Mouse (Mus musculus) C2C12 (cell line): Measurements from ENCODE around the gene Vti1a. TPM values are rescaled to one million over a fixed set of nuclear protein-coding genes. Genes with fewer than 3 reads are reported as not detected.

ENCODE experiments used
- H3K27me3 ChIP-seq: one replicate; pipeline ENCODE4 v1.6.1; 2011; ENCODE audit not compliant: control insufficient read depth, insufficient read depth, insufficient read length
- H3K36me3 ChIP-seq: one replicate; pipeline ENCODE4 v1.6.1; 2011; ENCODE audit not compliant: control insufficient read depth, insufficient read depth
- H3K4me3 ChIP-seq: one replicate; pipeline ENCODE4 v1.5.1; 2011; ENCODE audit warnings: mild to moderate bottlenecking, control low read depth; ENCODE audit not compliant: poor library complexity, insufficient read depth, severe bottlenecking
- H3K79me2 ChIP-seq: one replicate; pipeline ENCODE4 v1.6.1; 2011; ENCODE audit not compliant: control insufficient read depth, insufficient read depth
- H3K79me3 ChIP-seq: one replicate; pipeline ENCODE4 v1.6.1; 2011; ENCODE audit warnings: low read depth, control low read depth
- H3ac ChIP-seq: one replicate; pipeline ENCODE3; 2011; ENCODE audit warnings: low read depth; ENCODE audit not compliant: control insufficient read depth, insufficient read length
- CEBPB ChIP-seq: IDR thresholded peaks from one replicate; pipeline ENCODE4 v1.6.1; 2011; ENCODE audit warnings: low read depth, mild to moderate bottlenecking, control low read depth, moderate library complexity
- CTCF ChIP-seq: IDR thresholded peaks from one replicate; pipeline ENCODE4 v1.5.1; 2011; ENCODE audit not compliant: control insufficient read depth, insufficient read depth, insufficient read length
- FOSL1 ChIP-seq: IDR thresholded peaks from one replicate; pipeline ENCODE4 v1.8.0; 2011; ENCODE audit warnings: mild to moderate bottlenecking, low read length; ENCODE audit not compliant: poor library complexity, insufficient read depth, severe bottlenecking
- MAX ChIP-seq: IDR thresholded peaks from one replicate; pipeline ENCODE4 v1.6.1; 2011; ENCODE audit warnings: mild to moderate bottlenecking, control low read depth
- MYOD1 ChIP-seq: IDR thresholded peaks from one replicate; pipeline ENCODE4 v1.6.1; 2011; ENCODE audit warnings: low read depth; ENCODE audit not compliant: control insufficient read depth, insufficient read length
- MYOG ChIP-seq: IDR thresholded peaks from one replicate; pipeline ENCODE4 v1.6.1; 2011; ENCODE audit not compliant: control insufficient read depth, insufficient read length; ENCODE audit errors: extremely low read depth
- USF1 ChIP-seq: IDR thresholded peaks from one replicate; pipeline ENCODE4 v1.6.1; 2011; ENCODE audit warnings: low read depth, mild to moderate bottlenecking, control low read depth, moderate library complexity
- polyA plus RNA-seq: library from polyadenylated mRNA; unstranded; fragments of >200 nt; fragmentation: generic; extraction: Trizol; gene quantifications from one replicate; pipeline ENCODE4 v1.2.1, GENCODE M21; 2012; ENCODE audit warnings: missing spikeins

The Vti1a gene
- polyA plus RNA-seq, 1 experiment = 10.4 TPM

- Histone ChIP-seq H3K79me2 (no peaks in the 10 kb centered on the region), H3ac (no peak overlapping the region), H3K4me3 (no peak overlapping the region), H3K27me3 (no peaks in the 10 kb centered on the region), H3K36me3 (no peaks in the 10 kb centered on the region), H3K79me3 (no peaks in the 10 kb centered on the region)
- TF ChIP-seq MYOD1 = no peak
- no peak for TF ChIP-seq CTCF
- no peak for TF ChIP-seq MAX
- TF ChIP-seq FOSL1 = no peak
- TF ChIP-seq CEBPB = no peak
- TF ChIP-seq MYOG = no peak
- TF ChIP-seq USF1 = no peak
These were observed 167.4 kb downstream of the Vti1a start for GRCm38 (mm10) chr19:55483526-55483925.

GRCm38 (mm10) chr19:55484559-55484958, 168.5 kb downstream of the Vti1a start:
- no peaks in the 10 kb centered on the region for H3K36me3 ChIP-seq
- no peak overlapping the region for H3K4me3 ChIP-seq
- H3K79me3 ChIP-seq = no peaks in the 10 kb centered on the region
- no peaks in the 10 kb centered on the region for H3K79me2 ChIP-seq
- TF ChIP-seq MYOG (no peak), FOSL1 (no peak), CEBPB (no peak), MAX (no peak), MYOD1 (no peak), USF1 (no peak), CTCF (no peak)
- no peak overlapping the region for H3ac ChIP-seq
- H3K27me3 ChIP-seq = no peaks in the 10 kb centered on the region

GRCm38 (mm10) chr19:55486473-55486872, 170.4 kb downstream of the Vti1a start:
- Histone ChIP-seq H3ac (no peak overlapping the region), H3K79me3 (no peaks in the 10 kb centered on the region), H3K79me2 (no peaks in the 10 kb centered on the region), H3K4me3 (no peak overlapping the region), H3K36me3 (no peaks in the 10 kb centered on the region), H3K27me3 (no peaks in the 10 kb centered on the region)
- TF ChIP-seq USF1 = no peak
- no peak for TF ChIP-seq MYOG
- TF ChIP-seq CEBPB = no peak
- no peak for TF ChIP-seq CTCF
- no peak for TF ChIP-seq MYOD1
- no peak for TF ChIP-seq MAX
- TF ChIP-seq FOSL1 = no peak

- Histone ChIP-seq H3K79me3 (no peaks in the 10 kb centered on the region), H3K27me3 (no peaks in the 10 kb centered on the region), H3K36me3 (no peaks in the 10 kb centered on the region), H3ac (no peak overlapping the region), H3K4me3 (no peak overlapping the region), H3K79me2 (no peaks in the 10 kb centered on the region)
- no peak for TF ChIP-seq MYOD1
- no peak for TF ChIP-seq MAX
- TF ChIP-seq USF1 = no peak
- no peak for TF ChIP-seq CTCF
- TF ChIP-seq CEBPB = no peak
- TF ChIP-seq FOSL1 = no peak
- TF ChIP-seq MYOG = no peak
These were observed 175.3 kb downstream of the Vti1a start for GRCm38 (mm10) chr19:55491126-55492076.

GRCm38 (mm10) chr19:55496333-55496732, 180.2 kb downstream of the Vti1a start:
- H3K79me2 ChIP-seq = no peaks in the 10 kb centered on the region
- H3ac ChIP-seq = no peak overlapping the region
- H3K27me3 ChIP-seq = no peaks in the 10 kb centered on the region
- no peaks in the 10 kb centered on the region for H3K79me3 ChIP-seq
- H3K36me3 ChIP-seq = no peaks in the 10 kb centered on the region
- TF ChIP-seq USF1 (no peak), CEBPB (no peak), MAX (no peak), MYOD1 (no peak), MYOG (no peak), CTCF (no peak), FOSL1 (no peak)
- no peak overlapping the region for H3K4me3 ChIP-seq
